Mouse (Mus musculus): ENCODE measurements at regions not wholly inside any gene's neighbourhood (a gene's known extent, or its start where the extent isn't known, plus 50 kb on each side); places are given as distances from the start of the nearest gene placed in this dataset.
A peak's percentile ranks its signal among the peaks of the same experiment; 100 is the strongest.

DNA sequence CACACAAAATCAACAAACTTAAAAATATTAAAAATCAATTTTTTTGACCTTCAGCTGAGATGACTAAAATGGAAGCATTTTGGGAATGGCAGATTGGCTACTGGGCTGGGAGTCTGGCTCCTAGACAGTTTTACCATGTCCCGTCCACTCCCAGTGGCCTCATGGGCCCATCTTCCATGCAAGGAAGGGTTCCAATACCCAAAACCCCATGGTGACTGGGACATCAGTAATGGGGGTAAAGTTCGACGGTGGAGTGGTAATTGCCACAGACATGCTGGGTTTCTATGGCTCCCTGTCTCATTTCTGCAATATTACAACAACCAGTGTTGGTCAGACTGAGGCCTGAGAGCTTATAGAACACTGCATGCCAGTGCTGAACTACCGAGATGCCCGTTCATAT lies 82.2 kb downstream of the Il20rb start:
- no peak for DNase-seq (ENCODE audit: low spot score in 2 of 2)

DNA sequence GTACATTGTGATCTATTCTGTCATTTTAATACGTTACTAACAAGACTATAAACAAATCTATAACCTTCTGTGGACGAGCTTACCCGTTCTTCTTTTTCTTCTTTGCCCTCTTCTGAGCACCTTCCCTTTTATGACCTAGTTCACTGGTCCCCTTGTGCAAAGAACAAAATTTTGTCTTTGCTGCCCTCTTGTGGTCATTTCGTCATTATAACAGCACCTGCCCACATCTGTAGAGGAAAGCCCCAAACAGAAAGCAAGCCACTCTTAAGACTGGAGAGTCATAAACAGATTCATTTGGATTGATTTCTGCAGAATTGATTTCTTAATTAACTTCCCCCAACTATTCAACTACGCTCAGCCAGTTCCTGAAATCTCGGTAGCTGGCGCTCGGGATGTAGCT lies 86.2 kb downstream of the Il20rb start:
- DNase-seq (ENCODE audit: low spot score in 2 of 2) = peak in 1 of 2 experiments; percentile 31

DNA sequence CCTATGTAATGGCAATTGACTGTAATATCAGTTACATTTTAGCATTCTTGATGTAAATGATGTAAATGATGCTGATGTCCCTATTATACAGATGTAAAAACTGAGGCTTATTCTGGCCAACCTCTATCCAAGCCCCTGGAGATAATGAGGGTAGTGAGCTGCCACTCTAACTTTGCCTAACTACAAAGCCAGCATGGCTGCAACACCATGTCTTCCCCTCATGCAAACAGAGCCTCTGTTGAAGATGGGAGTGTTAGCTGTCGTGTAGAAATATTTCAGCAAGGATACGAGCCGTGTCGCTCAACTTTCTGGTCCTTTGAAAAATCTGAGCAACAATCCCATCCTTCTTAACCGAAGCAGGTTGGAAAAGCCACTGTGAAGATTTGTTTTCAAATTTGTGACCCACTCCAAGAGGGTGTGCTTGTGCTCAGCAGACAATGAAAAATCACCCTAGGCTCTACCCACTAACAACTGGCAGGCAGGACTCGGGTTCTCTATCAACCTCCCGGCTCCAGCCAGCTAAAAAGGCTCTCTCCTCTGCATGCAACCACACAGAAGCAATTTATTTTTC lies 90.2 kb downstream of the Il20rb start:
- no peak for DNase-seq (ENCODE audit: low spot score in 2 of 2)

DNA sequence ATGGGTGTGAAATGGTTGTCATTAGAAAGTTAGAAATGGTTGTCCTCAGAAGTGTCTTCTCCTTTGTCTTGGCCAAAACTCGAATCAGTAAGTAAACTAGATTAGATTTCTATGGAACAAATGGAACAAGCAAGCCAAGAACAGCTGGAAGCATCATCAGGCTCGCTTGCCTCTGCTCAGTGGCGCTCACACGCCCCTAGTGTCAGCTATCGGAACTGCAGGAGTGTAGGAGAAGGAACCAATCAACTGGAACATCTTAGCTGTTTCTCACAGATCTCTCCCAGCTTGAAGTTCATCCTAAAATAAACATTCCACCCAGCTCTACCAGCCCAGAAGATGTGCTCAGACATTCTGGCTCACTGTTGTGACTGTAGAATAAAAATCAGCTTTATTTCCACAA lies 90.9 kb downstream of the Il20rb start:
- DNase-seq (ENCODE audit: low spot score in 2 of 2) = peak; percentile 37 to 68

DNA sequence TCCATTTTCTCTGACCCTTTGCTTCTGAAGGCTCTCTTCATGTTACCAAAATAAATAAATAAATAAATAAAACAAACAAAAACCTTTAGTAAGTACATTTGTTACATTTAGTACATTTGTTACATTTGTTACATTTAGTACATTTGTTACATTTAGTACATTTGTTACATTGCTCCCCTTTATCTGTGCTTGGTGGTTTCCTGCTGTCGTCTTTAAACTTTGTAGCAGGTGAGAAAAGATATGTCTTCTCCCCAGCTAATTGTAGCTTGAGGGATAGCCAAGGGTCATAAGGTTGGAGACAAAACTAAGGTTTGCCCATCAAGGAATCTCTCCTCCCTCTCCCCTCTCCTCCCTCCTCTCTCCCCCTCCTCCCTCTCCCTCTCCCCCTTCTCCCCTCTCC lies 92.0 kb downstream of the Il20rb start:
- DNase-seq (ENCODE audit: low spot score in 2 of 2) = no peak

DNA sequence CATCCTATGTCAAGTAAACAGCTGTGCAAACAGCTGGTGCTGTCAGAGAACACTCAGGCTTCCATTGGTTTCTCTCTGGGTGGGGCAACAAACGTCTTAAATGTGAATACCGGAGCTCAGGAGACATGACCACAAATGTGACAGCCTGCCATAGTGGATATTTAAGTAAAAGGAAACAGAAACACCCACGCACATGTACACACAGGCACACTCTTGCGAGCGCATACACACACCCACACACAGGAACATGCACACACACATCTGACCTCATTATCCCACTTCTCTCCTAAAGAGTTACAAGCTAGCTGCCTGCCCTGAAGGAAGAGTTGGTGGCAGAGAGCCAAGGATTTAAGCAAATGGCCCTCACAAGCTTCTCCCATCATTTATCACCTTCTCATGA lies 92.4 kb downstream of the Il20rb start:
- no peak for DNase-seq (ENCODE audit: low spot score in 2 of 2)

DNA sequence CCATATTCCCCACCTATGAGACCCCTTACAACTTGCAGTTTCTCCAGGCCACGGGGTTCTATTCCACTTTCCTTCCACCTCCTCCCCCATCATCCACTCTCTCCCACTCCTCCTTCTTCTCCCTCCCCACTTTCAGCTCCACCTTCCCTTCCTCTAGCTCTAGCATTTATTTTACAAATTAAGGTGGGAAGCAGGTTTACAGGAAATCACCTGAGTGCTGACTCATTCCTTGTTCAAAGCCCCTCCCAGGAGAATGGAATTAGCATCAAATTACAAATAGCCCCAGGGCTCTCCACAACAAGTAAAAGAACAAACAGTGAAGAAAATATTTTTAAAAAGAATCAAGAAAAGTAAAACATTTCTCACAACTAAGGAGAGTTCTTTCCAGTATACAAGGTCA lies 94.3 kb downstream of the Il20rb start:
- DNase-seq (ENCODE audit: low spot score in 2 of 2) = no peak

DNA sequence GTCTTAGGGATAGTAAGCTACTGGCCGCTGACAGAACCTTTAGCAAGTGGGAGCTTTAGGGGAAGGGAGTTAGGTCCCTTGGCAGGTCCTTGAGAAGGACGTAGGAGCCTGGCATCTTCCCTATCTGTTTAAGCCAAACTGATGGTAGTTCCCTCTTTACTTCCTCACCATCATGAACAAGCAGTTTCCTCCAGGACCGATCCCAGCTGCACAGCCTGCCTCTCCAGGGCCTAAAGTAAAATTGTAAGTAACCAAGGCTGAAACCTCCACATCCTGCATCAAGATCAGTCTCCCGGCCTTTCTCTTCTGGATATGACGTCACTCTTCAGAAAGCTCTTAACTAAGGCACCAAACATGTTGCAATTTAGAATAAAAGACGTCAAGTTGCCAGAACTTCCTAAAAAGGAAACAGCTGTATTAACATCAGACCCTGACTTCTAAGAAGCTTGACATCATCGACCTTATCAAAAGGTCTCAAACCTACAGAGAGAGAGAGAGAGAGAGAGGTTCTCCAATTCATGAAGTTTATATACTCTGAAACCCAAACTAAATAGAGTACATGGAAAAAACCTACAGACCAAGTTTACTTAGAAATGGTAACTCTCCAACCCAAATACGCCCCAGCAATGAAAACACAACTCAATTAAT lies 94.9 kb downstream of the Il20rb start:
- no peak for DNase-seq (ENCODE audit: low spot score in 2 of 2)

DNA sequence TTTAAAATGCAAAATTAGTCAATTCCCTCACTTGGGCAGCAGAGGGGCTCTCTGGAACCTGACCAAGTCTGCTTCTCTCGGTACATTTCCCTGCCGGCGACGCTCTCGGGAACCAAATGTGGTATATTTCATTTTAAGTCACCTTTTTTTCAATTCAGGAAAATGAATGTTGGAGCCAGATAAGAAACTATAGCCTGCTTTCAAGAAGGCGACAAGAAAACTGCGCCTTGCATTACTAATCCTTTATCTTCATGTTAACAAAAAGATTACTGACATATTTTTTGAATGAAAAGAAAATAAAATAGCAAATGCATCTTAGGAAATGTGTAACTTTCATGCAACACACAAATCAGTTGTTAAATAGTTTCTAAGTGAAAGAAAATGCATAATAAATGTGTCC lies 98.2 kb downstream of the Il20rb start:
- DNase-seq (ENCODE audit: low spot score in 2 of 2) = no peak

DNA sequence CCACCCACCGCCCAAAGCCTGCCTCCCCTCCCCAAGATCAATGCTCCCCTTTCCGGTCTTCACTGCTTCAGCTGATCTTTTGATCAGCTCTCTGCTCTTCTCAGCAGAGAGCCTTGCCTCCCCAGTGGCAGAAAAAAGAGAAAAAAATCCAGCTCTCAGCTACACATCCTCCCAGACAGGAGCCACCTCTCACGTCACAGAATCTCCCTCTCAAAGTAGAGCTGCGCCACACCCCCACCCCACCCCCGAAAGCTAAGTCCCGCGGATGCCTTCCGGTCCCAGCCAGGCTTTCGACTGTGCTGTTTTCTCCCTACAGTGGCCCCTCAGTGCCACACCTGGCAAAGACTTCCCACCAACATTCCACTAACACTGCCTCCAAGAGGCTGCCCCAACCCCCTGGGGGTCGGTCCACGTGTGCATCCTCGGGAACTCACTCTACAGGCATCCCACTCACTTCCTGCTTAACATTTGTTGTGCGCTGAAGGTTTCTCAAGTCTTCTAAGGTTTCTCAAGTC lies 99.4 kb downstream of the Il20rb start:
- no peak for DNase-seq (ENCODE audit: low spot score in 2 of 2)

DNA sequence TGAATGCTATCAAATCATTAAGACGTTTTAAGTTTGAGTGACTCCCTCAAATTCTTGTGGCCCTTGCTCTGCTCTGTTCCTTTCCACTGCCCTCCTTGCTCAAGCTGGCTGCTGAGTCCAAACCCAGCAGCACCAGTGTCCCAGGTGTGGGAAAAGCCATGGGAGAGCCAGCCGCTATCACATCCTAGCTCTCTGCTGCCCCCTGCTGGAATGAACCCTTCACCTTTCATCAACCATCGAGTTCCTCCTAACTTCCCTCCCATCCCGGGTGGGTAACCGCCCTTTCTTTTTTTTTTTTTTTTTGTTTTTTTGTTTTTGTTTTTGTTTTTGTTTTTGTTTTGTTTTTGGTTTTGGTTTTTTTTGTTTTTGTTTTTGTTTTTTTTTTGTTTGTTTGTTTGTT lies 104.1 kb downstream of the Il20rb start:
- peak in 1 of 2 experiments; percentile 42 for DNase-seq (ENCODE audit: low spot score in 2 of 2)

DNA sequence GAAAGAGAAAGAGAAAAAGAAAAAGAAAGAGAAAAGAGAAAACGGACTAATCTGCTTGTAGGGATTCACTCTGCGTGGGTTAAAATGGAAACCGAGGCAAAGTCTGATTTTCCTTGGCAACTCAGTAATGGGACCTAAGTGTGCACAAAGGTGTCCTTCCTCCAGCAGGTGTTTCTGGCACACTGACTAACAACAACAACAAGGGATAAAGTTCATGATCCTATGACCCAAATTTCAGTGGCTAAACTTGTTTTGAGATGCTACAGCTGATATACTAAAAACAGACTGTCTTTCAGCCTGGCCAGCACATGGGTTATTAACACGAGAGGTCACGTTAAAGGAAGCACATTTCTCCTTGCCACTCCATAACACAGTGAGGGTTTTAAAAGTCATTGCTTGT lies 116.7 kb downstream of the Il20rb start:
- no peak for DNase-seq (ENCODE audit: low spot score in 2 of 2)

DNA sequence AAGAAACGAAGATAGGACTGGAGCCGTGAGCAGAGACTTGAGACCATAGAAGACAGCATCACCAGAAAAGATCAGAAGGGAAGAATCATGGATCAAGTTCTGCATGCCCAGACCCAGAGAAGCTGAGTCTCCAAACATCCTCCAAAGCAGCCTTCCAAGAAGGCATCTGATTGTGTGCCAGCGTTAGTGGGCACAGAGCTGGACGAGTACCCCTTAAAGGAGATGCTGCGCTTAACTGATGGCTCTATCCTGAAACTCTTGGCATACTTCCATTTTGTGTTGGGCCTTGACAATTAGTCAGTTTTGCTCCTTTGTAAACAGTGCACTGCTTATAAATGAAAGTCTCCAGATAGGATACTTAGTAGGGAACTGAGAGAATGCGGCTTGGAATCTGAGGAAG lies 119.8 kb downstream of the Il20rb start:
- DNase-seq (ENCODE audit: low spot score in 2 of 2) = no peak

DNA sequence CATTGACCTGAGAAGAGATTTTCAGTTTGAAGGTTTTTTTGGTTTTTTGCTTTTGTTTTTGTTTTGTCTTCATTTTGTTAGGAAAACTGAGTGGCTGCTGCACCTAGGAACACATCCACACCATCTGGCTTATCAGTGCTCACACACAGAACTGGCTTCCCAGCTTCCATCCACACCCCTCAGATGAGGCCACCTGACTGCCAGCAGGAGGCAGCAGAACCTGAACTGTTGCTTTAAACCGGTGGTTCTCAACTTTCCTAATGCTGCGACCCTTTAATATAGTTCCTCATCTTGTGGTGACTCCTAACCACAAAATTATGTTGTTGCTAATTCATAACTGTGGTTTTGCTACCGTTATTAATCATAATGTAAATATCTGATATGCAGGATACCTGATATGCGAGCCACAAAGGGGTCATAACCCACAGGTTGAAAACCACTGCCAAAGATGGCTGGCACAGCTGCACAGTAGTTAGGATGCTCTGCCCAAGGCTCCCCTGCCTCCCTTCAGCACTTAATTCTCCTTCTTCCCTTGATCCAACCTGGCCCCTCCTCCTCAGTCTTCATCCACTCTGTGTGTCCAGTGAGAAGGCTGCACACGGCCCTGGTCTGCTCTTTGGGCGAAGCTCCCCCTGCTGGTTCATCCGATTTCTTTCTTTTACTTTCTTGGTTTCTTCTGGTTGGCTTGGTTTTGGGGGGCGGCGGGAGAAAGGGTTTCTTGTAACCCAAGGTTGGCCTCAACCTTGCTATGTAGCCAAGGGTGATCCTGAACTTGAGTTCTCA lies 126.5 kb downstream of the Il20rb start:
- no peak for DNase-seq (ENCODE audit: low spot score in 2 of 2)

DNA sequence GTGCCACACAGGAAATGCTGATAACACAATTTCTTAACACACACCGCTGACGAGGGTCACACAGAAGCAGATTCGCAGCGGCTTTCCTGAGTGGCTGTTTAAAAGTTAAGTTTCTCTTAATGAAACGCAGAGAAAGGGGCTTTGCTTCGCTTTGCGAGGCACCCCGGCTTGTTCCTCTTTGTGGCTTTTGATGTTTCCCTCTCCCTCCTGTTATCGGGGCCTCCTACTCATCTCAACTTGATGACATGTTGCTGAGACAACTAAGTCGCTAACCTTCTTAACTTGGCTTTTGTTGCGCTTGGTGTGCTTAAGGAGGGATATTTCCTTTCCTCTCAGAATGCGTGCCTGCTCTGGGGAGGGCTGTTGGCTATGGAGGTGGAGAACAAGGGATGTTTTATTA lies 129.0 kb downstream of the Il20rb start:
- DNase-seq (ENCODE audit: low spot score in 2 of 2) = no peak

DNA sequence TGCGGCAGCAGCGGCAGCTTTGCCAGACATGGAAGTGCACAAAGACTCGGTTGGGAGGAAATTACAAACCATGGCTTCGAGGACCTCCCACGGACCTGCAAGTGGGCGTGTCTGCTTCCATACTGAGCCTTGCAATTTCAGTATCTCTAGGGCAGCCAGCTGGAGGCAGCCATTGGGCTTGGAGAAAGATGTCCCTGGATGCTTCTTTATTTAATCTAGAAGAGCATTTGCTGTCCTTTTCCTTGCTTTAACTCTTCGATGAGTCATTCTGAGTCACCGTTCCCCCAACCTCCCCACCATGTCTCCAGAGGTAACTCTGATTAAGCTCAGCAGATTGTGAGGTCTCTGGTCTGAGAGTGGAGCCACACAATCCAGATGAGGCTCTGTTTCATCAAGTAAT lies 145.8 kb downstream of the Il20rb start:
- DNase-seq (ENCODE audit: low spot score in 2 of 2) = peak in 1 of 2 experiments; percentile 20

DNA sequence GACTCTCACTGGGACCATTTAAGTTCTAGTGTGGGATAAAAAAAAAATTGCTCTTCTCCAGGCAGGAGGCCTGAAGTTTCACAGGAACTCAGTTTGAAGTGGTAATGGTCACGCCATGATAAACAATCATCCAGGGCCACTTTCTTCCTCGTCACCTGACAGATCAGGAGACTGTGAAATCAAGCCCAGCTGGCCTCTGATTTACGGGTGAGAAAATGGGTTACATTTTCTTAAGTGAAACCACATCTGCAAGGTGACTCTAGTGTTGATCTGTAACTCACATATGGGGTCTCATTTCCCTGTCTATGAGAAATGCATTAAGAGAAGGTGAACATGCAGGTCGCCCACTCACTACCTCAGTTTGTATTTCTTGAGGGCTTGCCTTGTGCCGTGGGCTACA lies 178.8 kb downstream of the Il20rb start:
- DNase-seq (ENCODE audit: low spot score in 2 of 2) = no peak

DNA sequence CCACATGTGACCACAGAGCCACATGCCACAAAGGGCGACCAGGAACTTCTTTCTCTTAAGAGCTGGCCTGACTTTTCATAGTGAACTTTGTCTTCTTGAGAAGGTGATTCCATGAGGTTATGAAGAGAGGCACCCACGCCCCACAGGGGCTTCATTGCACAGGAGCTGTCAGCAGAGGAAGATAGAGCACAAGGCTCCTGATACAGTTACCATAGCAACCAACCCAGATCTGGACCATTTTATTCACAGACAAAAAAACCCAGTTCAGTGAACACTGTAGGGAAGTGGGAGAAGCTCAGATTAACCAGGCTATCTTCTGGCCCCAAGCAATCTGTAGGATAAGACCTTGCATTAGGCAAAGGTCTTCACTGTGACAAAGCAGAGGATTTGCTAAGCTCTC lies 179.2 kb downstream of the Il20rb start:
- DNase-seq (ENCODE audit: low spot score in 2 of 2) = peak in 1 of 2 experiments; percentile 11

DNA sequence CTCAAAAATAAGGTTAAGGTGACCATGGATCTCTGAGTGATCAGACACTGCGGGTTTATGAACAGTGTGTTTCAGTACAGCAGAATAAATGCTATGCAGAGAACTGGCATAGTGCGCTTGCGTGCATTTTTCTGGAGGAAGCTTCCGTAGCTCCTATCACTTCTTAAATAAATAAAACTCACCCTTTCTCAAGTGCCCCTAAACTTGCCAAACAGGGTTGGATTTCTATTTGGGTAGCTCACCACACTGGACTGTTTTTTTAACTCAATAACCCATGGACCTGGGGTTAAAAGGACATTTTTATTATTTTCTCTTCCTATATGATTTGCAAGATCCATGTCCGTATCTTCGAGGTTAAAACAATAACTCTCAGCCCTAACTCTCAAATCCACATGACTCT lies 182.8 kb downstream of the Il20rb start:
- DNase-seq (ENCODE audit: low spot score in 2 of 2) = no peak

DNA sequence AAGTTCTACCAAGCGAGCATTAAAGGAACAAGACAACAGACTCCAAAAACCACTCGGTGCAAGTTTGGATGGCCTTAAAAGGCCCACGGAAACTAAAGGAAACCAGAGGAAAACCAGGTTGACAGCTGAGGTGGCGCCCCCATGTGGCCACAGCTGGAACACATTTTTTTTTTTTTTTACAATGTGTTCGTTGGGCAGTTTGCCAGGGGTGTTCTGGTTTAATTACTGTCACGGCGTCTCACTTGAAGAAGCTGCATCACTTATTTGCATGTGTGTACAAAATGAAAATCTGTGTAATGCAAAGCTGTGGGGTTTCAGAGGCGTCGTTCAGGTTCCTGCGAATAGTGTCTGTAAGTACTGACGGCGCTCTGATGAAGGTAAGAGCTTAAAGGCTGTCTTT lies 185.0 kb downstream of the Il20rb start:
- DNase-seq (ENCODE audit: low spot score in 2 of 2) = peak in 1 of 2 experiments; percentile 11

DNA sequence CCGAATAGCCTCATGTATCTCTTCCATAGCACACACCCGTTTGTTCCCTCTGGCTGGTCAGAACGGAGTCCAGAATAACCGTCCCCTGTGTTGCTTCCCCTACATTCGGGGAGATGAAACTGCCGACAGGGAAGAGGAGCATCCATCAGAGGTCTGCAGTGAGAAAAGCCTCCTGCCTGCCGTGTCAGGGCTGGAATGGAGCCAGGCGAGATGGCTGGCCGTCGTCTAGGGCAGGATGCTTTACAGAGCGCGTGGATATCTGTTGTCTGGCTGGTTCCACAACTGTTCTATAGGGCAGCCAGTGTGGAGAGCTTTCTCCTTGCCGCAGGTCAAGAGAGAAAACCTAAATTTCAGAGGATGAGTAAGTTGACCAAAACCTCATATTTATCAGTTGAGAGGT lies 209.2 kb downstream of the Il20rb start:
- no peak for DNase-seq (ENCODE audit: low spot score in 2 of 2)

DNA sequence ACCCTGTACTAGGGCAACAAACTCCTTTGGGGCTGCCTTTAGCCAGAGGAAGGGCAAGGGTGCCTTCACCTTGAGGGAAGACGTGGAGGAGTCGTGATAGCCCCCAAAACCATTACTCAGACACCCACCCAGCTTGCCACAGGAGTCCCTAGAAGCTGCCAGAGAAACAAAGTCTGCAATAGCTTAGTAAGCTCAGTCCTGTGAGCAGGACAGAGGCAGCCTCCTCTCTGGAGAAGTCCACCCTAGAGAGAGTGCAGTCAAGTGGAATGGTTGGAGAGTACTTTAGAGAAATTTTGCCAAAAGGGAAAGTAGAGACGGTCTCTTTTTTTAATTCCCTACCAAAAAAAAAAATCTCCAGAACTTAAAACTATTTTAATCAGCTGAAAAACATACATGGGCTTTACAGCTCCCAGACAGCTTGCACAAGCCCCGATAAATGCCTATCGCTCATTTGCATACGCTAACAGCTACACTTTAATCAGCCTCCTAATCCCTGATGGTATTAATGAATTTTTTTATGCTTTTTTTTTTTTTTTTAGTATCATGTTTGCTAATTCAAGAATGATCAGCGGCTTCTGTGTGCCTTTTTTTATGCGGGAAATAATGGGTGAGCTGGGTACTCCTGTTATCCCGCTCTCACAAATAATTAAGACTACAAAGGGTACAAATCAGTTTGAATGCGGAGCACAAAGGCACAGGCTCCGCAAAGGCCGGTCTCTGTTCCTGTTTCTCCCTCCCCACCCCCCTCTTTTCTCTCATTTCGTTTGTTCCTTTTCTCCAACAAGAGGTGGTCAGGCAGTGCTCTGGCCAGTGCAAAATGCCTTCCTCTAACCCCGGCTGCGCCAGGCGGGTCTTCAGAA lies 219.8 kb downstream of the Il20rb start:
- no peak for DNase-seq (ENCODE audit: low spot score in 2 of 2)
